Mouse (Mus musculus) macrophage (primary cell): ENCODE measurements around the gene Gm17455. TPM values are rescaled to one million over a fixed set of nuclear protein-coding genes. Genes with fewer than 3 reads are reported as not detected.

Experiments used
- H3K27ac ChIP-seq: fragments of 350-480 bp; formaldehyde crosslinking; 2 replicates; pipeline ENCODE4 v1.9.0; 2021
- H3K36me3 ChIP-seq: fragments of 350-480 bp; formaldehyde crosslinking; 2 replicates; pipeline ENCODE4 v1.9.0; 2021; ENCODE audit errors: inconsistent target
- H3K4me3 ChIP-seq: fragments of 350-480 bp; formaldehyde crosslinking; 2 replicates; pipeline ENCODE4 v1.9.0; 2021; ENCODE audit errors: inconsistent target
- H3K79me2 ChIP-seq: fragments of 350-480 bp; formaldehyde crosslinking; 2 replicates; pipeline ENCODE4 v1.9.0; 2021; ENCODE audit errors: inconsistent target
- WGBS: methylation state at CpG from one replicate; pipeline ENCODE4 v1.1.7; 2026; ENCODE audit warnings: inconsistent platforms; ENCODE audit not compliant: missing documents; 5-methylcytosine and 5-hydroxymethylcytosine counted together
- polyA plus RNA-seq: library from polyadenylated mRNA; stranded (reverse); fragments of 250-400 nt; gene quantifications from 3 replicates; pipeline ENCODE4 v1.2.4, GENCODE M21; 2018; ENCODE audit warnings: inconsistent platforms
- total RNA-seq, 78 experiments: library from RNA; depleted of rRNA; stranded (reverse); fragments of 250-400 nt; gene quantifications; 1 replicate in 9 of 78; 2 replicates in 24 of 78; 3 replicates in 43 of 78; 4 replicates in 2 of 78; pipeline ENCODE4 v1.2.4; 2018; ENCODE audit warnings: inconsistent platforms in 56 of 78

Gm17455 gene
- total RNA-seq (2018; cell fraction: chromatin; rRNA removed), result 1 to 10 TPM in 6 of 26 experiments, under 1 TPM in 2, not detected in 18; 0.81 to 7.0 (median 1.4) TPM
- under 1 TPM in 7 of 26 experiments, not detected in 19; 0.14 to 0.59 (median 0.29) TPM for total RNA-seq (2018; cell fraction: cytosol; rRNA removed)
- total RNA-seq (2018; cell fraction: nucleus; rRNA removed), result 10 to 100 TPM in 1 of 26 experiments, 1 to 10 TPM in 9, under 1 TPM in 1, not detected in 15; 0.88 to 10.1 (median 1.5) TPM
- polyA plus RNA-seq, result not detected in 3 replicates

DNA sequence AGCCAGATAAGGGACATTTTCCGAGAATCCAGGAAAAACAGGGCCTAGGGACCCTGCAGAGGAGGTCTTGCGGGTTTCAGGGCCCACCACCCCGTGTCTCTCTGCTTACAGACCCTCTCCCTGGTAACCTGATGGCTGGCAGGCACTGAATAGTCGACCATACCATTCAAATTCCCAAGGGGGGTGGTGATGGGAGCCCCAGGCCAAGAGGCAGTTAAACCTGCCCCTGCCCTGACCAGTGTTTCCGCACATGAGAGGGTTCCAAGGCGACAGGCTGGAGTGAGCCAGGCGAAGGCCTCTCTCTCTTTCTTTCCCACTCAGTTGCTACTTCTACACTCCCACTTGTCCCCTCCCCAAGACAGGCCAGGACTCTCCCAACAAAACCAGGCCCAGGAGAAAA lies at the start of gene Gm17455:
TSS of gene Gm17455 (plus strand) at position 278 of the 400 bp plus-strand sequence.
- WGBS, result 90% methylated on average over 7 of the region's 7 CpGs
- H3K79me2 ChIP-seq, result no peaks in the 10 kb centered on the region
- H3K36me3 ChIP-seq, result no peaks in the 10 kb centered on the region
- H3K27ac ChIP-seq, result peak within 1 kb of the TSS; percentile 85
- no peak within 1 kb of the TSS for H3K4me3 ChIP-seq

DNA sequence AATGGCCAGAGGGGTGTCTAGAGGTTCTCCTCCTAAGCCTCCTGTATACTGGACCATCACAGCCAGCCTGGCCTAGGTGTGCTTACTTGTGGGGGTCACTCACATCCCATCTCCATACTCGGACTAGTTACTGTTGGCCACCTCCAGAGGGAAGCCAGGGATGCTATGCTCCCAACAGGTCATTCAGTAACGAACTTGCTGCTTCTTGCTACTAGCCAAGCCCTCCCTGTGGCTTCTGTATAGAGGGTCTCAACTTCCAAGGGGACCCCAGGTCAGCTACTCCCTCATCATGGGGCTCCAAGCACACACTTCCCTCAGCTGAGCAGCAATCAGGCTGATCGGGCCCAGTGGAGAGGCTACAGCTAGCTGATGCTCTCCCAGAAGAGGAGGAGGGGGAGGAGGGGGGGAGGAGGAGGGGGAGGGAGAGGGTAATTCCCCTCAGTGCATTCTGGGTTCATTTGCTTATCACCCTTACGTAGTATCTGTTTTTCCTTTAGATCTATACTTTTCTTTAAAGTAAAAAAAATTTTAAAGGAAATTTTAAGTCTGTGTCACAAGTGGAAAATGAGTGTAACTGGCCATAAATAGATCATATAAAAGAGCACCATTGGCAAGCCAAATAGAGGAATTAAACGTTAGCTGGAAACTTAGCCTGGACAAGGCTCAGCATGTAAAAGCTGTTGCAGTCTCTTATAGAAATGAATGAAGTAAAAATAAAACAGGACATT lies 49.3 kb upstream of the Gm17455 start:
- WGBS, result 45% methylated on average over 5 of the region's 5 CpGs
- H3K79me2 ChIP-seq, result peaks cover 84% of the 10 kb centered on the region
- peak overlapping the region; percentile 90 for H3K4me3 ChIP-seq
- peaks cover 36% of the 10 kb centered on the region; the same call in 1 of the 2 replicates for H3K36me3 ChIP-seq
- peak overlapping the region; percentile 88 for H3K27ac ChIP-seq

DNA sequence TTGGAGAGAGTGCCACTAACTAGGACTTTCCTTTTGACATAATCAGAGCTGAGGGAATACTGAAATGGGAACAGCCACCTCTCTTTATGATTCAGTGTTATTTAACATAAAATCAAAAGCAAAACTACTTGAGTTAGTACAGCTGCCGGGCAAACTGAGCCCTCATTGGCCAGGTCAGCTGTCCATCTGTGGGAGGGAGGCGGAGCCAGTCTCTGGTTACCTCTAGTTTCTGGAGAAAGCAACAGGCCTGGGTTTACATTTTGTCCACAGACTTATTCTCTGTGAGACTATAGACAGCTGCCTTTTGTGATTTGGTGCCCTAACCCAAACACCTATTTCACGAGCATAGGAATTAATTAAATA lies 48.7 kb upstream of the Gm17455 start:
- Histone ChIP-seq H3K4me3 (peak overlapping the region; percentile 90), H3K36me3 (peaks cover 36% of the 10 kb centered on the region; the same call in 1 of the 2 replicates), H3K79me2 (peaks cover 90% of the 10 kb centered on the region), H3K27ac (peak overlapping the region; percentile 88)
- WGBS, result 14% methylated on average over 3 of the region's 3 CpGs

DNA sequence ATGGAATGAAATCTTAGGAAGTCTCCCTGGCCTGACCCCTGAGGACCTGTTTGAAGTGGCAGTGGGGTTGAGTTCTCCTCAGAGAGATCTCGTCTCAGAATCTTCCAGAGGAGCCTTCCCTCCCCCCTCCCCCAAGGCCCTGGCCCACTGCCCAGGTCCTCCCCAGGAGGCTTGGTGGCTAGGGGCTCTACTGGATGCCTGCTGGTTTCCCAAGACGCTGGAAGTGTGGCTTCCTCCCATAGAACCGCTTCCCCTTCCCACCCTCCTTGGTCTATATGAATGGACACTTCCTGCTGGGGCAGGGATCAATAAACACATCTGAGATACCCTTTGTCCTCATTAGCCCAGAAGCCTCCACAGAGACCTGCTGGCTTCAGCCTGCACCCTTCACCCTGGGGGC lies 48.3 kb upstream of the Gm17455 start:
- peaks cover 40% of the 10 kb centered on the region; the same call in 1 of the 2 replicates for H3K36me3 ChIP-seq
- H3K79me2 ChIP-seq, result peaks cover 95% of the 10 kb centered on the region
- whole genome bisulfite sequencing, result 20% methylated on average over 3 of the region's 3 CpGs
- peak overlapping the region; percentile 88 for H3K27ac ChIP-seq
- H3K4me3 ChIP-seq, result peak overlapping the region; percentile 90; the same call in 1 of the 2 replicates

DNA sequence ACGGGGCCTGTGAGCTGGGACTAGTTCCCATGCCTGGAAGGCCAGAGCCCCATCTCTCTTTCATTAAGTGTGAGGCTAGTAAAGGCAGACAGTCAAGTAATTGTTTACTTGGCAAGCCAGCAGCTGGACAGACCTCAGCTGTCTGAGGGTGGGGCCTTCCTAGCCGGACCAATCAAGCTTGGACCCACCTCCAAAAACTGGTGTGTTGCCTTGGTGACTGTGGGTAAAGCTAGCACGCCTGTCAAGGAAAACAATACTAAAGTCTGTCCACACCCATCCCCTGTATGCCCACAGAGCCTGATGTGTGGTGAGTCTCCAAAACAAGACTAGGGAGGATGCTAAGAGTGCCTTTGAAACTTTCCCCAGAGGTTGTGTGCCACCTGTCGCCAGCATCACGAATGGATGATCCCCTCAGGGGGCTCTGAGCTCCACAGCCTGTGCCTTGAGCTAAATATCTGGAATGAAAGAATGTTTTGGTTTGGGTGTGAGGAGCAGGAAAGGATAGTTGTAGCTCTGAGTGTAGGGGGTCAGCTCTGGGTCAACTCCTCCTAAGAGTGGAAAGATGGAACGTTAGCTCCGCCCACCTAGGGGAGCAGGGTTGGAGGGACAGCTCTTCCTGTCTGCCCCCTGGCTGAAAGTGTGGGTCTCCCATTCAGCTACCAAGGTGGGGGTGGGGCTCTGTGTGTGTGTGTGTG lies 47.6 kb upstream of the Gm17455 start:
- peaks cover 100% of the 10 kb centered on the region for H3K79me2 ChIP-seq
- H3K4me3 ChIP-seq, result no peak overlapping the region
- no peak overlapping the region for H3K27ac ChIP-seq
- H3K36me3 ChIP-seq, result peaks cover 47% of the 10 kb centered on the region
- WGBS, result 58% methylated on average over 7 of the region's 7 CpGs

DNA sequence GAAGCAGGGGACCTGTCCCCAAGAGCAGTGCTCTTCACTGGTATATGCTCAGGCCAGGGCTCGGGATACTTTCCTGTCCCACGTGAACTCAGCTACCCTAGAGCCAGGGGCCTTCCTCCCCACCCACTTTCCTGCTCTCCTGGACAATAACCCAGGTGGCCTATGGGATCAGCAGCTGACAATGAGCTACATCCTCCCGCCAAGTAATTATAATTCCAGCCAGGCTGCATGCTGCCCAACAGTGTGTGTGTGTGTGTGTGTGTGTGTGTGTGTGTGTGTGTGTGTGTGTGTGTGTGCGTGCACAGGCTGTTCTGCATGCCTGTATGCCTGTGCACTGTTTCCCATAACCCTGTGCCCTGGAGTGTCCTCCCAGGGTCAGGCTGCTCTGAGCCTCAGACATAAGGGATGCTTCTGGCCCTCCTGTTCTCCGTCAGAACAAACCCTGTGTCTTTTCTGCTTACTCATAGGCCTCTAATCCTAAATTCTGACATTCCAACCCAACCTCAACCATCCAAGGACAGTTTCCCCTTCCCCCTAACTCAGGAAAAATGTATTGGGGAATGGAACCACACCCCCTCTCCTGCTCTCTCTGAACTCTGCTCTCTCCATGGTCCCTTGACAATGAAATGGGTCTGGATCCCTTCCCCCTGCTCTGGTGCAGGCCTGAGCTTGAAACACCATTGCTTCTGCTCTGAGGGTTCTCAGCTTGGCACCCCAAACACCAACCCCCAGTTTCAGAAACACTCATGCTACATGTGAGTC lies 46.1 kb upstream of the Gm17455 start:
- Histone ChIP-seq H3K27ac (no peak overlapping the region), H3K4me3 (no peak overlapping the region), H3K79me2 (peaks cover 99% of the 10 kb centered on the region), H3K36me3 (peaks cover 61% of the 10 kb centered on the region)
- 91% methylated on average over 4 of the region's 5 CpGs for WGBS

DNA sequence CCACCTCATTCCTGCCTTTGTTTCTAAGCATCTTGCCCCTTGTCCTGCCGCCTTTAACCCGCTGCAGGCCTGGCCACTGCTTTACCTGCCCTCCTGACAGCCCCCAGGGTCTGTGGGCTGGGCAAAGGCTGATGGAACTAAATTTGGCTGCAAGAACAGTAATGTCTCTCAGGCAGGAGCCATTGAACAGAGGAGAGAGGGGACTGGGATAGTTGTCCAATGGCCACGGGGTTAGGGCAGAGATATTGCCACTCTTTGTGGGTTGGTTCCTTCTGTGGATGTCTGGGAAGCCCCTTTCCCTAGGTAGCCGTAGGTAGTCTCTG lies 45.6 kb upstream of the Gm17455 start:
- Histone ChIP-seq H3K27ac (no peak overlapping the region), H3K36me3 (peaks cover 64% of the 10 kb centered on the region), H3K4me3 (no peak overlapping the region), H3K79me2 (peaks cover 98% of the 10 kb centered on the region)
- 94% methylated on average over 4 of the region's 4 CpGs for WGBS

DNA sequence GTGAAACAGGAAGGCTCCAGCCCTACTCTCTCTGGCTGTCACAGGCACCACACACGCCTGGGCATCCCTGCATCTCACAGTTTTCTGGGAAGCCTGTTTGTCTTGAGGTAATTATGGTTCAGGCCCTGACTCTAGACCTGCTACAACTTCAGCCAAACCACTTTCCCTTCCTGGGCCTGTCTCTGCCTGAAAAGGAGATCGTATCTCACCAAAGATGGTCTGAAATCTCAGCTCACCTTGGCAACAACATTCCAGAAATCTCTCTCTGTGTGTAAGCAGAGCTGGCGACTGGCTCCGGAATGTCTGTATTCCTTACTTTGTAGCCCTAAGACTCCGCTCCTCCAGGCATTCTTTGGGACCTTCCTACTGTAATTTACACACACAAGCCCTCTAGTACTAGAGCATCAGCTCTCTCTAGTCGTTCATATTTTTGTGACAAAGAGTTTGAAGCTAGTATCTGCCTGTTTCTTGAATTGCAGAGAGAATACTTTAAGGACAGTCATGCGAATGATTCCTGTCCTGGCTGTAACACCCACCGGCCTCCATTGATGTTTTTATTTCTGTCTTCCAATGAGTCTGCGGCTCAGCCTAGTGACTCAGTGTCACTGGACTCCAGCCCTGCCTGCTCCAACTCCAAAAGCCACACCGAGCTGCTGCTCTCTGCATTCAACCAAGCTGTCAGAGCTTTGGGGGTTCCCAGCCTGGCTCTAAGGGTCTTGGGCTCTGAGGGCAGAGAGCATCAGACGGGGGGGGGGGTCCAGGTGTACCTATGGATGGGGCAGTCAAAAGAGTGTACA lies 44.4 kb upstream of the Gm17455 start:
- H3K27ac ChIP-seq, result no peak overlapping the region
- WGBS, result 95% methylated on average over 11 of the region's 11 CpGs
- H3K36me3 ChIP-seq, result peaks cover 75% of the 10 kb centered on the region
- H3K79me2 ChIP-seq, result peaks cover 96% of the 10 kb centered on the region
- no peak overlapping the region for H3K4me3 ChIP-seq

DNA sequence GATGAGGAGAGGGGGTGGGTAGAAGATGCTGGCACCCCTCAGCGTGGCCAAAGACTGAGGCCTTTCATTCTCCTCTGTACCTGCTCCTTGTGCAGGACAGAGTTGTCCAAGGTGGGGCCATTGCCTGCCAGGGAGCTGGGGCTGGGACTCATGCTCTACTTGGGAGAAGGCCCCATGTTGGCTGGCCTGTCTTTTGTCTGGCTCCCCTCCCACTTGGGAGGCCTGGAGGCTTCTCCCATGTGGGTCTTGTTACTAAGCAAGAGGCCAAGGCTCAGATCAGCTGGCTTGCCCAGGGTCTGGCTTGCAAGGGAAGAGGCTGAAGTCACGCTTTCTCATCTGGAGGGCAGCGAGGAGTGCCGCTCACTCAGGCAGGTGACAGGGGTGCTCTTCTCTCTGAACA lies 42.1 kb upstream of the Gm17455 start:
- 92% methylated on average over 4 of the region's 4 CpGs for WGBS
- peaks cover 85% of the 10 kb centered on the region for H3K79me2 ChIP-seq
- no peak overlapping the region for H3K27ac ChIP-seq
- H3K4me3 ChIP-seq, result no peak overlapping the region
- peaks cover 78% of the 10 kb centered on the region for H3K36me3 ChIP-seq

DNA sequence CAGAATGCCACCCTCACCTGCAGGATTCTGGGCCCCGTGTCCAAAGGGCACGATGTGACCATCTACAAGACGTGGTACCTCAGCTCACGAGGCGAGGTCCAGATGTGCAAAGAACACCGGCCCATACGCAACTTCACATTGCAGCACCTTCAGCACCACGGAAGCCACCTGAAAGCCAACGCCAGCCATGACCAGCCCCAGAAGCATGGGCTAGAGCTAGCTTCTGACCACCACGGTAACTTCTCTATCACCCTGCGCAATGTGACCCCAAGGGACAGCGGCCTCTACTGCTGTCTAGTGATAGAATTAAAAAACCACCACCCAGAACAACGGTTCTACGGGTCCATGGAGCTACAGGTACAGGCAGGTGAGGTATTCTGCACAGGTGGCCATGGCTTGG lies 41.6 kb upstream of the Gm17455 start:
- 93% methylated on average over 13 of the region's 14 CpGs for WGBS
- no peak overlapping the region for H3K27ac ChIP-seq
- H3K36me3 ChIP-seq, result peaks cover 74% of the 10 kb centered on the region
- H3K4me3 ChIP-seq, result no peak overlapping the region
- peaks cover 85% of the 10 kb centered on the region for H3K79me2 ChIP-seq

DNA sequence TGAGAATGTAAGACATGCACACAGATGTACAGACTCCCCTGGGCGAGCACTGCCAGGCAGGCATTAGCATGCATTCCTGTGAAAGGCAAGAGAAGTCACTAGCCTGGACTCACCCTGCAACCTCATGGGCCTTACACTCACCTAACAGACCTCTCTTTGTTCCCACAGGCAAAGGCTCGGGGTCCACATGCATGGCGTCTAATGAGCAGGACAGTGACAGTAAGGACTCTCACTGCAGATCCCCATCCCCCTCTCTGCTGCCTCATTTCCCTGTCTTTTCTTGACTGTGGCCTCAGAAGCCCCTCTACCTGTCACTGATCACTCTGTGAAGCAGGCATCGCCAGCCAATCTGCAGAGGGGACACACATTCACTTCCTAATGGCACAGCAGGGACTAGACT lies 40.8 kb upstream of the Gm17455 start:
- Histone ChIP-seq H3K27ac (no peak overlapping the region), H3K36me3 (peaks cover 70% of the 10 kb centered on the region), H3K4me3 (no peak overlapping the region), H3K79me2 (peaks cover 85% of the 10 kb centered on the region)
- WGBS, result 97% methylated on average over 4 of the region's 4 CpGs

DNA sequence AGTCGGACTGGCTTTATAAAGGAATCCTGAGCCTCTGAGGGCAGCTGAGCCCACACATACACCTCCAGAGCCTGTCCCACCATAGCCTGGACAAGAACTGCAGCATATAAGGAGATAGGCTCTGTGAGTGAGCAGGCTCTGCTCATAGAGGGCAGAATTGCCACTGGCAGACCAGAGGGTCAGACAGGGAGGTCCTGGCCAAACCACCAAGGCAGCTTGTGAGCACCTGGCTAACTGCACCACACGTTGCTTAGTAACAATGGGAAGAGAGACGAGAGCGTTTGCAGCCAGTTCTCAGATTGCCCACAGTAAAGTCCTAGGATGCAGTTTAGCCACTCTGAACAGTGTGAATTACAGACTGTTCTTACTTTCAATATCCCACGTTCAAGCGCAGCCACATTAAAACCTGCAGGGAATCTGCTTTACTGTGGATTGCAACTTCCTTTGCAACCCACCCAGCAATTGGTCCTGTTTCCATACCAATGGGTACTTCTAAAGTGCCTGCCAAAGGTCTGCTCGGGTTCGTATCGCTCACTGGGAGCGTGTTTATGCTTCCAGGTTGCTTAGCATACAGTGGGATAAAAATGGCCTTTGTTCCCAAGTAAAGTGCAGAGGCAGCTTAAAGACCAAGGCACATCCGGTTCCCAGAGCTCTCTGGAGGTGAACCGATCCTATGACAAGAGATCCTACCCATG lies 37.8 kb upstream of the Gm17455 start:
- Histone ChIP-seq H3K36me3 (peaks cover 70% of the 10 kb centered on the region), H3K27ac (peak overlapping the region; percentile 90), H3K79me2 (peaks cover 71% of the 10 kb centered on the region), H3K4me3 (no peak overlapping the region)
- WGBS, result 74% methylated on average over 12 of the region's 12 CpGs

DNA sequence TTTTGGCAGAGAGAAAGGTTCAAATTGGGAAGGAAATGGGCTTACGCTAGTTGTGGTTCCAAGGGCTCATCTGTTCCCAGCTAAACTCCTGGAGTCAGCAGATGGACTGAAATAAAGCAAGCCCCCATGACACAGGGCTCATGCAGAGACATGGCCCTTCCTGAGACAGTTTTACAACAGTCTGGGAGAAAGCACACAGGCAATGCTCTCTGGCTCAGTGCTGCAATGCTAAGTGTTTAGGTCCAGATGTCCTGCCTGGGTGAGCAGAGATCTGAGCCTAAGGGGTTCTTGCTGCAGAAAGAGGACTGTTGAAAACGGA lies 37.3 kb upstream of the Gm17455 start:
- peaks cover 65% of the 10 kb centered on the region for H3K36me3 ChIP-seq
- H3K79me2 ChIP-seq, result peaks cover 66% of the 10 kb centered on the region
- no peak overlapping the region for H3K4me3 ChIP-seq
- 17% methylated on average over 2 of the region's 2 CpGs for WGBS
- H3K27ac ChIP-seq, result peak overlapping the region; percentile 90
